Mouse (Mus musculus): ENCODE results near the gene Csnk2a1.

GRCm38 (mm10) chr2:152288046-152288445, 61.4 kb downstream of the Csnk2a1 start:
- TF ChIP-seq CTCF (IDR thresholded peaks at IDR 0.05; ENCODE audit: borderline replicate concordance, insufficient read depth, low read length) (no peak), POLR2A (IDR thresholded peaks at IDR 0.05; ENCODE audit: low read depth, low read length) (no peak)

All from embryonic fibroblast, embryonic 13.5 days (primary cell).